Mouse (Mus musculus): ENCODE measurements around the gene Tmem150c. TPM values are rescaled to one million over a fixed set of nuclear protein-coding genes. Genes with fewer than 3 reads are reported as not detected.

Gene Tmem150c
- polyA plus RNA-seq, 1 experiment from 2014 or later, result 8.3 TPM

DNA sequence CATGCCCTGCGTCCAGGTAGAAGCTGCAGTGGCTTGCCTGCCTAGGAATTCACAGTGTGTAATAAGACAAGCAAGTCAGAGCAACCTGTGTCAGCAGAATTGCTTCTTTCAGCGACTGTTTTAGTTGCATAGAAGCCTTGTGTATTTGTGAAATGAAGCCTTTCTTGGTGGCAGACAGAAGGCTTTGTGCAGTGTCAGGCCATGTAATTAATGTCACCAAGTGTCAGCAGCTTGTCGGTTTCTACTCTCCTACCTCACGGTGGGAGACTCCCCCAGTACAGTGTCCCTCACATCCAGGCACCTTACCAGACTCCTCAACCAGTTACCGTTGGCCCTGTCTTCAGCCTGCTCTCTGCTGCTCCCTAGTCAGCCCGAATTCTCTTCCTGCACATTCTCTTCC is 100.3 kb downstream of the Tmem150c start:
- H3K27ac ChIP-seq, result peak overlapping the region; percentile 32; the same call in 1 of the 2 replicates
- 42% methylated on average over 6 of the region's 6 CpGs for WGBS
- no peak overlapping the region for H3K4me2 ChIP-seq (replicated peaks)
- no peaks in the 10 kb centered on the region for H3K27me3 ChIP-seq (replicated peaks)
- ATAC-seq (ENCODE audit: low FRiP score, low read depth), result no peak
- H3K4me1 ChIP-seq, result peaks cover 26% of the 10 kb centered on the region
- H3K4me3 ChIP-seq, result no peak overlapping the region
- peaks cover 39% of the 10 kb centered on the region for H3K36me3 ChIP-seq
- no peak overlapping the region for H3K9ac ChIP-seq
- no peaks in the 10 kb centered on the region for H3K9me3 ChIP-seq

DNA sequence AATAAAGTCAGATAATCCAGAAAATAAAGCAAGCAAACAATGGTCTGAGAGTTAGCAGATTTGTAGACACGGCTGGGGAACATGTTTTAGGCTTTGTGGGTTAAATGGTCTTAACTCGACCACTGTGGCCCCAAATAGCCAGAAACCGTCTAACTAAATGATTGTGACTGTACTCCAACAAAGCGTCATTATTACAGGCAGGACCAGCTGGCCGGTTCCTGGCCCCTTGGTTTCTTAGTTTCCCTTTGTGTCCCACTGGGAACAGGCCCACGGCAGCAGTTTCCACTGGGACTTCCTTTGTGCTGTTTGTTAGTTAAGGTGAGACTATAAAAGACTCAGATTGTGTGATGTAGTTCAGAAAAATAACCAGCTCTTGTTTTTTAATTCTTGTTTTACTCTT is 100.9 kb downstream of the Tmem150c start:
- peaks cover 26% of the 10 kb centered on the region for H3K4me1 ChIP-seq
- 0 out of 2 replicates have a peak, but pooled peaks have one; percentile 12 for ATAC-seq (ENCODE audit: low FRiP score, low read depth)
- H3K36me3 ChIP-seq, result peaks cover 33% of the 10 kb centered on the region
- H3K9ac ChIP-seq, result no peak overlapping the region
- no peak overlapping the region for H3K4me2 ChIP-seq (replicated peaks)
- no peak overlapping the region for H3K27ac ChIP-seq
- no peaks in the 10 kb centered on the region for H3K27me3 ChIP-seq (replicated peaks)
- 36% methylated on average over 6 of the region's 6 CpGs for WGBS
- no peaks in the 10 kb centered on the region for H3K9me3 ChIP-seq
- no peak overlapping the region for H3K4me3 ChIP-seq

DNA sequence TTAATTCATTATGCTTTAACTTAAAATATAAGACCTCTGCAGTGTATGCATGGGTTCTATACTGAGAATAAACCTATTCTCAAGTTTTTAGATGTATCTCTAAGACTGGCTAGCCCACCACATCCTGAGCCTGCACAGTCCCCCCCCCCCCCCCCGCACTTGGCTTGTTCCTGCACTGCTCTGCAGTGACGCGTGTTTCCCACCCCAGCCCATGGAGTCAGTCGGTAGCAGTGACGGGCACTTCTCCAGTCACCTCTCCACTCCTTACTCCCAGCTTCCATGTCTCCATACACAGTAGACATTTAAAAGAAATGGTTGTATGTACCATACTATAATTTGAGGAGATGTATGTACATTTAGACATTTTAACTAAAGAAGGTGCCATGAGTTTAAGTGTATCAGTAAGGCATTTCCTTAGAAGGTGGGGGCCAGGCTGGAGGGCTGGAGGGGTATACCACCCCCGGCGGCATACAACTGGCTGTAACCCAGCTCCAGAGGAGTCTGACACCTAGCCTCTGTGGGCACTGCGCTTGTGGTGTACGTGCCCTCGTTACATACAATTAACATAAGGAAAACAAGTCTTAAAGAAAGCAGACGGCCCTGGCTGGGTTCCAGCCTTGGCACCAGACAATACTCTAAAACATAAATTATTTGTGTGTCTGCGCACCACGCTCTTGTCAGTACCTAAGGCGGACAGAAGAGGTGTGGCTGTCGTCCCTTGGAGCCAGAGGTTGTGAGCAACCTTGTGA is 102.0 kb downstream of the Tmem150c start:
- no peaks in the 10 kb centered on the region for H3K9me3 ChIP-seq
- peaks cover 26% of the 10 kb centered on the region for H3K4me1 ChIP-seq
- no peak overlapping the region for H3K4me3 ChIP-seq
- peak; percentile 41; the same call in 1 of the 2 replicates for ATAC-seq (ENCODE audit: low FRiP score, low read depth)
- H3K9ac ChIP-seq, result no peak overlapping the region
- 73% methylated on average over 14 of the region's 15 CpGs for WGBS
- H3K27ac ChIP-seq, result no peak overlapping the region
- no peak overlapping the region for H3K4me2 ChIP-seq (replicated peaks)
- H3K27me3 ChIP-seq (replicated peaks), result no peaks in the 10 kb centered on the region
- peaks cover 28% of the 10 kb centered on the region for H3K36me3 ChIP-seq

DNA sequence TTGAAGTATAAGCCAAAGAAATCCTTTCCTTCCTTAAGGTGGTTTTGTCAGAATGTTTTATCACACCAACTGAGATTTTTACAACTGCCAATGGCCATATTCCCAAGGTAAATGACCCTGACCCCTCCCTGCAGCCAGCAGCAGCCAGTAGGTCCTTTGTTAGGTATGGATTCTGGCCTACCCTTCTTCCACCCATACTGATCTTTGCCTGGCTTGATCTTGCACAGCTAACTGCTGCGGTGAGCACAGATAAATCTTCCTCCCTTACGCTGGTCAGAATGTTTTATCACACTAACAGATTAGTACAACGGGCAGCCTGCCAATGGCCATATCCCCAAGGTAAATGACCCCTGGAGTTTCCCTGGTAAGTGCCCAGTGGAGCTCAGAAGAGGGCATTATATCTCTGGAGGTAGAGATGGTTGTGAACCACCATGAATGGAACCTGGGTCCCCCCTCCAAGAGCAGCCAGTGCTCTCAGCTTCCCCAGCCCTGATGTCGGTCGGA is 103.7 kb downstream of the Tmem150c start:
- Histone ChIP-seq H3K27ac (no peak overlapping the region), H3K4me2 (replicated peaks) (no peak overlapping the region), H3K27me3 (replicated peaks) (no peaks in the 10 kb centered on the region), H3K4me1 (peaks cover 26% of the 10 kb centered on the region), H3K4me3 (no peak overlapping the region), H3K9ac (no peak overlapping the region), H3K36me3 (peaks cover 13% of the 10 kb centered on the region), H3K9me3 (no peaks in the 10 kb centered on the region)
- no peak for ATAC-seq (ENCODE audit: low FRiP score, low read depth)
- WGBS, result 79% methylated on average over 5 of the region's 5 CpGs

DNA sequence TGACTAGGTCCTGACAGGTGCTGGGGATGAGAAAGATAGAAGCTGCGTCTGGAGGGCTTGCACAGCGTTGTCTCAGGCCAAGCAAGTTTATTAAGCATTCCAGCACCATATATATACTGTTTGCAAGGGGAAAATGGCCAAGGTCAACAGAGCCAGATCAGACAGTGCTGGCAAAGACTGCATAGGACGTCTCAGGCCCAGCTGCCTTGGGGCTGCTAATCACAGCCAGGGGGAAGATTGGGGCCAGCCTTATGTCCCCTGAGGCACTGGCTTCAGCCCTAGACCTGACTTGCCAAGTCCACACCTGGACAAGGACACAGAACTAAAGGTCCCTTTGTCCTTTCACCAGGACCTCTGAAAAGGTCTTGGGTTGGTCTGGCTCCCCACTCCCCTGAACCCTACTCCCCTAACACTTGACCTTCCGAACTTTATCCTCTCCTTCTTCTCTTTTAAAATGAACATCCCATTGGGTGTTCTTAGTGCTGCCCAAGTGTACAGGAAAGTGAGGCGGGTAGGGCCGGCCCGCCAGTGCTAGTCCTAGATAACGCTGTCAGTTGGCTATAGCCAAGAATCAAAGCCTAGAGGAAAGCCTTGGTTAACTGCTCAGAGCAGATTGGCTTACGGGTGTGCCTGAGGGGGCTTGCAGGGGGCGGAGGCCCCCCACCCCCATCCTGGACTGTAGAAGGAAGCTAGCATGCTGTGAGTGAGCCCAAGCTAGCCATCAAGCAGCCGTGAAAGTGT is 104.6 kb downstream of the Tmem150c start:
- Histone ChIP-seq H3K4me3 (no peak overlapping the region), H3K27me3 (replicated peaks) (no peaks in the 10 kb centered on the region), H3K9me3 (no peaks in the 10 kb centered on the region), H3K27ac (no peak overlapping the region), H3K4me2 (replicated peaks) (no peak overlapping the region), H3K9ac (no peak overlapping the region), H3K4me1 (peaks cover 26% of the 10 kb centered on the region), H3K36me3 (peaks cover 8% of the 10 kb centered on the region; the same call in 1 of the 2 replicates)
- ATAC-seq (ENCODE audit: low FRiP score, low read depth), result no peak
- 78% methylated on average over 11 of the region's 11 CpGs for WGBS

DNA sequence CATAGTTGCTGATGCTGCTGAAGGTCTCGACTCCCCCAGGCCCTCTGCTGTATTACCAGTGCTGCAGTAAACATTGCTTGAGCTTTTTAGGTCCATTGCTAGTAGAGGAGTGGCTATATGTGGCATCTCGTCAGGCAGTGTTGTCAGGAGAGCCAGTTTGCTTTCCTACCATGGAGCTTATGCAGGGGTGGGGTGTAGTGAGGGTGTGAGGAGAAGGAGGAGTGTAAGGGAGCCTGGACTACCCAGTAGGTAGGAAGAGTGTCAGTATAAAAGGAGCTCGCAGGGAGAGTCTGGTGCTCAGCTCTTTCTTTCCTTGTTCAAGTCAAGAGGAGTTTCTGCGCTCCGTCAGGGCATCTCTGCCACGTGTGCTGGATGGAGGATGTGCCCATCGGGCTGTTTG is 106.9 kb downstream of the Tmem150c start:
- Histone ChIP-seq H3K36me3 (peaks cover 2% of the 10 kb centered on the region; the same call in 1 of the 2 replicates), H3K4me2 (replicated peaks) (no peak overlapping the region), H3K9me3 (no peaks in the 10 kb centered on the region), H3K4me3 (no peak overlapping the region), H3K4me1 (peaks cover 18% of the 10 kb centered on the region), H3K9ac (no peak overlapping the region), H3K27me3 (replicated peaks) (no peaks in the 10 kb centered on the region), H3K27ac (no peak overlapping the region)
- WGBS, result 95% methylated on average over 7 of the region's 7 CpGs
- no peak for ATAC-seq (ENCODE audit: low FRiP score, low read depth)

DNA sequence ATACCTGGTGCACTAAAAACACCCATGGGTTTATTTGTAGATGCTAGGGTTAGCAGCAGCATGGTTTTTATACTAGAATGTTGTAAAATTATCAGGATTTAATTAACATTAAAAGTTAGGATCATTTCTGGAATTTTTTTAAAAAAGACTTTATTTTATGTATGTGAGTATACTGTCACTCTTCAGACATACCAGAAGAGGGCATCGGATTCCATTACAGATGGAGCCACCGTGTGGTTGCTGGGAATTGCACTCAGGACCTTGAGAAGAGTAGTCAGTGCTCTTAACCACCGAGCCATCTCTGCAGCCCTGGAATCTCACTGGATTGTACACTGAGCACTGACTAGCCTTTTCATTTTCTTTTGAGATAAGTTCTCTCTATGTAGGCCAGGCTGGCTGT is 109.7 kb downstream of the Tmem150c start:
- 85% methylated on average over 3 of the region's 3 CpGs for WGBS
- H3K36me3 ChIP-seq, result peaks cover 2% of the 10 kb centered on the region; the same call in 1 of the 2 replicates
- H3K9me3 ChIP-seq, result no peaks in the 10 kb centered on the region
- ATAC-seq (ENCODE audit: low FRiP score, low read depth), result no peak
- H3K4me1 ChIP-seq, result peaks cover 19% of the 10 kb centered on the region; the same call in 1 of the 2 replicates
- H3K27me3 ChIP-seq (replicated peaks), result no peaks in the 10 kb centered on the region
- H3K4me3 ChIP-seq, result no peak overlapping the region
- no peak overlapping the region for H3K4me2 ChIP-seq (replicated peaks)
- H3K27ac ChIP-seq, result no peak overlapping the region
- H3K9ac ChIP-seq, result no peak overlapping the region

DNA sequence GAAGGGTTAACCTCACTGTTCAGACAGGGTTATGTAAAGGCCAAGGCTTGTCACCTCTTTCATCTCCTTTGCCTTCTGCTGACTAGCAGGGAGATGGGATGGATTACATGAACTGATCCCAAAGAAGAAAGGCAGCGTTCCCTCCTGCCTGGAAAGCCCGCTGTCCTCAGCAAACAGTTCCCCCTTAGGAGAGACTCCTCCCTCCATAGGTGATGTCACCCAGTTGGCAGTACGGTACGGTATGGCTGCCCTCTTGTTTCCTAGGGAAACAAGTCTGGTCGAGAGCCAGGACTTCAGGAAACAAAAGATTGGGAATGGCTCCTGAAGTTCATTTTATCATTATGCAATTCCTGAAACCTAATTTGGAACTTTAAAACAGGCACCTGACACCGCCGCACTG is 111.7 kb downstream of the Tmem150c start:
- peaks cover 19% of the 10 kb centered on the region; the same call in 1 of the 2 replicates for H3K4me1 ChIP-seq
- H3K36me3 ChIP-seq, result peaks cover 2% of the 10 kb centered on the region; the same call in 1 of the 2 replicates
- no peaks in the 10 kb centered on the region for H3K27me3 ChIP-seq (replicated peaks)
- H3K4me2 ChIP-seq (replicated peaks), result no peak overlapping the region
- no peak overlapping the region for H3K4me3 ChIP-seq
- 61% methylated on average over 7 of the region's 7 CpGs for WGBS
- H3K9ac ChIP-seq, result no peak overlapping the region
- no peak for ATAC-seq (ENCODE audit: low FRiP score, low read depth)
- H3K27ac ChIP-seq, result no peak overlapping the region
- no peaks in the 10 kb centered on the region for H3K9me3 ChIP-seq

DNA sequence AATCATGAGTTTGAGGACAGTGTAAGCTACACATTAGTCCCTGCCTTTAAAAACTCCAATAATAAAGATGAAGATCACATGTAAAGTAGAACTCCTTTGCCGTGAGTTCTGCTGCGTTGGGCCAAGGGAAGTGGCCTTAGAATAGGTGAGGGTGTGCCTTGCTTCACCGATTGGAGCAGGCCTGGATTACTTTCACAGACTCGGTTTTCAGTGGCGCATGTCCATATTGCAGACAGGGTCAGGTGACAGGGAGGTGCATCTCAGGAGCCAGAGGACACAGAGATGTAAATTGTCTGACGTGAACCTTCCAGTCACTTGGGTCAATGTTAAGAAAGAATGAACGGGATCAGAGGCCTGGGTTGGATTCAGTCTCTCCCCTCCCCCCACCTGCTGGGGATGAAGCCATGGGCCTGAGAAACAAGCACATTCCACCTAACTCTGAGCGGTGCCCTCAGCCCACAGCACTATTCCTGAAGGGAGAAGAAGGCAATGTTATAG is 112.4 kb downstream of the Tmem150c start:
- 65% methylated on average over 8 of the region's 8 CpGs for WGBS
- no peak for ATAC-seq (ENCODE audit: low FRiP score, low read depth)
- no peaks in the 10 kb centered on the region for H3K27me3 ChIP-seq (replicated peaks)
- no peaks in the 10 kb centered on the region for H3K9me3 ChIP-seq
- H3K27ac ChIP-seq, result no peak overlapping the region
- H3K4me3 ChIP-seq, result no peak overlapping the region
- peaks cover 2% of the 10 kb centered on the region; the same call in 1 of the 2 replicates for H3K36me3 ChIP-seq
- H3K4me1 ChIP-seq, result peaks cover 19% of the 10 kb centered on the region; the same call in 1 of the 2 replicates
- no peak overlapping the region for H3K9ac ChIP-seq
- H3K4me2 ChIP-seq (replicated peaks), result no peak overlapping the region

DNA sequence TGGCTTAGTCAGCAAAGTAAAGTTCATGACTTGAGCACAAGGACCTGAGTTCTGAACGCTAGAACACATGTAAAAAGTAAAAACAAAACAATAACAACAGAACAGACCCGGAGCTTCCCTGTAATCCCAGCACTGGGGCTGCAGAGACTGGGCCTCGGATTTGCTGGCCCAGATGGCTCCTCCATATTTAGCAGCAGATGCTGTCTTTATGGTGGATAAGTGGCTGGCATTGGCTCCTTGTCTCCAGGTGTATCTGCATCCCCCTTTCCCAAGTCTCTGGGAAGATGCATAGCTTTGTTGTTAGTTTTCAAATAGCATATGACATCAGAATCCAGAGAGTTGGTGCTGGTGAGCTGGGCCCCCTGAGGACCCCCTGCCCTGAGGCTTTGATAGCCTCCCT is 113.5 kb downstream of the Tmem150c start:
- Histone ChIP-seq H3K4me3 (no peak overlapping the region), H3K9ac (no peak overlapping the region), H3K9me3 (no peaks in the 10 kb centered on the region), H3K27ac (no peak overlapping the region), H3K36me3 (no peaks in the 10 kb centered on the region), H3K4me1 (peaks cover 22% of the 10 kb centered on the region; the same call in 1 of the 2 replicates), H3K4me2 (replicated peaks) (no peak overlapping the region), H3K27me3 (replicated peaks) (no peaks in the 10 kb centered on the region)
- no peak for ATAC-seq (ENCODE audit: low FRiP score, low read depth)
- WGBS, result 86% methylated on average over 3 of the region's 3 CpGs

DNA sequence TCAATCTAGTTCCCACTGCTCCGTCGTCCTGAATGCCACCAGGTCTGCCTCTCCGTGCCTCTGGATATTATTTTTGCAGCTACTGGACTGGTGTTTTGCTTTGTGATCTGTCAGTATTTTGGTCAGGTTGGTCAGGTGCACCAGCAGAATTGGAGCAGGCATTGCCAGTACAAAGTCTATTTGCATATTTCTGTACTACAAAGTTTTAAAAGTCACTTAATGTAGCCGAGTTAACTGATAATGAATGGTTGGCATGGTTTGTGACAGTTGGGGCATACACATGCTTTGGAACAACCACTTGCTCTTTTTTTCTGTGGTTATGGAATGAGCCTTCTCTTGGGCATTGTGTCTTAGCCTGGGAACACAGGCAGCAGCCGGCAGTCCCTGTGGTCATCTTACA is 115.0 kb downstream of the Tmem150c start:
- no peak for ATAC-seq (ENCODE audit: low FRiP score, low read depth)
- Histone ChIP-seq H3K4me2 (replicated peaks) (no peak overlapping the region), H3K9ac (no peak overlapping the region), H3K4me3 (no peak overlapping the region), H3K9me3 (no peaks in the 10 kb centered on the region), H3K4me1 (peaks cover 28% of the 10 kb centered on the region; the same call in 1 of the 2 replicates), H3K27me3 (replicated peaks) (no peaks in the 10 kb centered on the region), H3K36me3 (no peaks in the 10 kb centered on the region), H3K27ac (no peak overlapping the region)
- WGBS, result 78% methylated on average over 5 of the region's 5 CpGs

DNA sequence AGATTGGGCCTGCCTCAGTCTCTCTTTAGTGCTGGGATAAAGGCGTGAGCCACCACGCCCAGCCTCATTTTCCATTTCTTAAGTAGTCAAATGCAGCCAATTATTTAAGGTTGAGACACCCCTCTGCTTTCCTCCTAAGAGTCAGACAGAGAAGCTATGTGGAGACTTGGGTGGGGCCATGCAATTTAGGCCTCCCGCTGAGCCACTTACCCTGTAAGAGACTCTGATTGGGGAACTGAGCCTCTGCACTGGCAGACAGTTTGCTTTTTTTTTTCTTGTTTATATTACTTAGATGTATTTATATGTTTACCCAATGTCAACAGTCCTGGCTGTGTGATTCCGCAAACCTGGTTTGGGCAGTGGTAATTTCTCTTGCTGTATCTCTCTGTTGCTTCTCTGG is 115.6 kb downstream of the Tmem150c start:
- H3K36me3 ChIP-seq, result no peaks in the 10 kb centered on the region
- 73% methylated on average over 4 of the region's 4 CpGs for WGBS
- H3K4me2 ChIP-seq (replicated peaks), result no peak overlapping the region
- H3K27ac ChIP-seq, result no peak overlapping the region
- H3K4me3 ChIP-seq, result no peak overlapping the region
- ATAC-seq (ENCODE audit: low FRiP score, low read depth), result no peak
- no peak overlapping the region for H3K9ac ChIP-seq
- H3K4me1 ChIP-seq, result peaks cover 28% of the 10 kb centered on the region; the same call in 1 of the 2 replicates
- H3K27me3 ChIP-seq (replicated peaks), result no peaks in the 10 kb centered on the region
- H3K9me3 ChIP-seq, result no peaks in the 10 kb centered on the region
